Mouse (Mus musculus) T-helper 1 cell (primary cell): ENCODE data around the gene Ccdc50.

Experiments
- in situ Hi-C: fragments of 300-600 bp; cut with MboI, MseI; formaldehyde crosslinking; loops from one replicate; pipeline ENCODE4 v1.15.1; 2025; ENCODE audit warnings: high pct_unique_total_duplicates

The Ccdc50 gene

GRCm38 (mm10) chr16:27388761-27389451 is at the start of gene Ccdc50:
Gene Ccdc50, plus strand, starts transcription at chr16:27388869.
- in situ Hi-C loops: no loop called here

- in situ Hi-C loops: no loop called here
Measured at GRCm38 (mm10) chr16:27347521-27347920, 41.1 kb upstream of the Ccdc50 start.

GRCm38 (mm10) chr16:27348359-27348758 is 40.3 kb upstream of the Ccdc50 start:
- in situ Hi-C loops: no loop called here

DNA sequence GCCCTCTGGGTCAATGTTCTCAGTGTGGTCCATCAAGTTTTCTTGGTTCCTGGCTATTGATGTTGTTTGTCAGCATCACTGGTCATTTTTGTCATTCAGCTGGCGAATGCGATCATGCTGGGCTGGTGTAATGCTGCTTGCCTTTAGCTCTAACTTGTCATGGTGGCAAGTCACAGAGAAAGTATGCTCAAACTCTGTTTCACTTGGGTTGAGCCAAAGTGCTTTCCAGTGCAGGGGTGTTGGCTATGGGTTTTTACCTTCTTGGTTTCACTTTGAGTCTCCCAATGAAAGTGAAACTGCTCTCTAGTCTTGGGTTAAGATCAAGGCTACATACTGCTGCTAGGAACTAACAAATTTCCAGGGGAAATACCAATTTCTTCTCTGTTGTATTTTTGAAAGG is 39.4 kb upstream of the Ccdc50 start:
- in situ Hi-C loops: no loop called here

GRCm38 (mm10) chr16:27349878-27350532 is 38.7 kb upstream of the Ccdc50 start:
- in situ Hi-C loops: loop anchor here (5.0 kb wide), 1 partner anchor 52 kb away; no protein-coding TSS in a partner anchor

DNA sequence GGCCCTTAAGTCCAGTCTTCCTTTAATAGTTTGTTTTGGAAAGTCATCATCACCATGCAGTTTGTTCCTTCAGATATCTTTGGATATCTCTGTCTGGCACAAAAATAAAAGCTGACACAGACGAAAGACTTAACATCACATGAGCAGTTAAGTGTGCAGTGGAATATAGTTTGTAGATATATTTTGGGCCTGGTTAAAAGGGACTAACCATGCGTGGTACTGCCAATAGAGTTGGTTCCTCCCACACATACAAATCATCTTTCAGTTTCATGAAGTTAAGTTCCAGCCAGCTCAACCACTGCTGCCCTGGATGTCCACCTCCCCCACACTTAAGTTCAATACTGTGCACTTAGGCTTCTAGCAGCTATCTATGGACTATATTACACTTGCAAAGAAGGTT is 34.2 kb upstream of the Ccdc50 start:
- in situ Hi-C loops: loop anchor here (5.0 kb wide), 1 partner anchor 48 kb away; no protein-coding TSS in a partner anchor

DNA sequence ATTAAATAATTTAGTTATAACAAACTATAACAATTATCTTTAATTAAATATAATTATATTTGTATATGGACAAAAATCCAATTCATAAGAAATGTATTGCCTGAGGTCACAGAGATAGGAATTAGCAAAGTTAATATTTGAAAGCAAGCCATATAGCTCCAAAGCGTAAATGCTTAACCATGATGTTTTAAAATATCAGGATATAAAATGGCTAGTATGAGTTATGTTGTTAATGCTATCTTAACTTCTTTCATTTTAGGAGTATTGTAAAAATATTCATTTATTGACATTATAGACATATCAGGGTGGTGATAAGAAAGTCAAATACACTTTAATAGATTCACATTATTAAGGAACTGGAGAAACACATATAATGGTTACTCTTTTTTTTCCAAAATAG is 28.6 kb upstream of the Ccdc50 start:
- in situ Hi-C loops: no loop called here

DNA sequence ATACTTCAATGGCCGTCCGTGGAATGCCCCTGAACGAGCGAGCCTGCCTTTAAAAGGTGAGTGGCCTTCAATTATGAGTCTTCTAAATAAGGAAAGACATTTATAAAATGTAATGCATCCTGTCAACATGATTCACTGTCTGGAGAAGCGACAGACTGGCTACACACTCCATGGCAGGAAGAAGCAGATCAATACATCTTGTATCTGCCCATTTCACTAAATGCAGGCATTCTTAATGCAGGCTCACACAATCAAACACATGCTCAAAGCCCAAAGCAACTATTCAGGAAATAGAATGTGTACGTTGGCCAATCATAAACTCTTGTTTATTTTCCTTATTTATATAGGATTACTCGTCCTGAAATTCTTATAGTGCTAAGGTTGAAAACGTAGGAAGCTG is 18.5 kb upstream of the Ccdc50 start, which contains the start of gene Uts2b:
Gene Uts2b (minus strand): TSS at position 49 of the 400 bp plus-strand sequence.
- in situ Hi-C loops: no loop called here

DNA sequence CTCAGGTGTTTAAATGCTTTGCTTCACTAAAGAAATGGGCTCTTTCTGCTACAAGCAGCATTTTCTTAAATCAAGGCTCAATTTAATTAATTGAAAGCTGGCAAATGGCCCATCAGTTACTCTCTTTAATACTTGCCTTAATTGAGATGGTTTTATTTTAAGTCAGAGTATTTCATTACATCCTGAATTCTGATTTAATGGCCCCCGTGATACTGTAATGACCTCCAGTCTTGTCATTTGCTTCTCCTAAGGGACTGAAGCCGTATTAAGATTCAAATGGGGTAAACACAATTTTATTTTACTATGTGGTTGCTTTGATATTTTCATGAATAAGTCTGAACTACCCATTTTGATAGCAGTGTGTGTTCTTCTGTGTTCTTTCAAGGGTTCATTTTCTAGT is 18.0 kb upstream of the Ccdc50 start:
- in situ Hi-C loops: no loop called here

GRCm38 (mm10) chr16:27374139-27374538 is 14.5 kb upstream of the Ccdc50 start:
- in situ Hi-C loops: no loop called here

GRCm38 (mm10) chr16:27375318-27375717 is 13.4 kb upstream of the Ccdc50 start:
- in situ Hi-C loops: no loop called here

GRCm38 (mm10) chr16:27376556-27376955 is 12.1 kb upstream of the Ccdc50 start:
- in situ Hi-C loops: no loop called here

- in situ Hi-C loops: no loop called here
Measured at GRCm38 (mm10) chr16:27382217-27382616, 6.5 kb upstream of the Ccdc50 start.

- in situ Hi-C loops: no loop called here
Measured at GRCm38 (mm10) chr16:27384893-27385603, 3.6 kb upstream of the Ccdc50 start.

DNA sequence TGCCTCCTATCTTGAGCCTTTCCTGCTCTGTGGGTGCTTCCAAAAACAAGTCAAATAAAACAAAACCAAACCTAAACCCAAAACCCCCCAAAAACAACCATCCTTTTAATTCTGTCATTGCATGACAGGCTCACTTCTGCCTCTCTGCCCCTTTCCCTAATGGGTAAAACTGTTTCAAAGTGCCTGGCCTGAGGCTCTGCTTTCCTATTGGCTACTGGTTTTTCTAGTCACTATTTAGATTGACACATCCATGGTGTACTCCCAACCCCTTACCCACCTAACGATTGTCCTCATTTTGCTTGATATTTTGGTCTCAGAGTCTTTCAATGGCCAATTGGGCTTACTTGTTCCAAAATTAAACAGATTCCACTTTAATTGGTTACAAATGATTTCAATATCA is 3.0 kb upstream of the Ccdc50 start:
- in situ Hi-C loops: no loop called here

DNA sequence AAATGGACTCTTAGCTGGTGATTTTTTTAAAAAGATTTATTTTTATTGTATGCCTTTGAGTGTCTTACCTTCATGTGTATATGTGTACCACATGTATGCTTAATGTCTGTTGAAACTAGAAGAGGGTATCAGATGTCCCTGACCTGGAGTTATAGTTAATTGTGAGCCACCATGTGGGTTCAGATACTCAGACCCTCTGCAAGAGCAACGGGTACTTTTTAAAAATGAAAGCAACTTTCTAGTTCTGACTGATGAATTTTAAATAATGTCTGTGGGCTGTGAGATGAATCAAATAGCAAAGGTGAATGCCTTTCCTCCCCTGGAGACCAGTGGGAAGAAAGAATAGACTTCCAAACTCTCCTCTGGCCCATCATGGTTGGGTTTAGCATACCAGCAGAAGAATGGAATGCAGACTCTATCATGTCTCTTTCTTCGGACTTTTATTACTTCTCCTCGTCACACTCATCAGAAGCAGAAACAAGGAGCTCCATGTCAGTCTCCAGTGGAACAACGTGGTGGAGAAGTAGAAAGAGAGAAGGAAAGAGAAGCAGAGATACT is 1.7 kb upstream of the Ccdc50 start:
- in situ Hi-C loops: no loop called here

GRCm38 (mm10) chr16:27387634-27388611 is 746 bp upstream of the Ccdc50 start:
- in situ Hi-C loops: no loop called here

DNA sequence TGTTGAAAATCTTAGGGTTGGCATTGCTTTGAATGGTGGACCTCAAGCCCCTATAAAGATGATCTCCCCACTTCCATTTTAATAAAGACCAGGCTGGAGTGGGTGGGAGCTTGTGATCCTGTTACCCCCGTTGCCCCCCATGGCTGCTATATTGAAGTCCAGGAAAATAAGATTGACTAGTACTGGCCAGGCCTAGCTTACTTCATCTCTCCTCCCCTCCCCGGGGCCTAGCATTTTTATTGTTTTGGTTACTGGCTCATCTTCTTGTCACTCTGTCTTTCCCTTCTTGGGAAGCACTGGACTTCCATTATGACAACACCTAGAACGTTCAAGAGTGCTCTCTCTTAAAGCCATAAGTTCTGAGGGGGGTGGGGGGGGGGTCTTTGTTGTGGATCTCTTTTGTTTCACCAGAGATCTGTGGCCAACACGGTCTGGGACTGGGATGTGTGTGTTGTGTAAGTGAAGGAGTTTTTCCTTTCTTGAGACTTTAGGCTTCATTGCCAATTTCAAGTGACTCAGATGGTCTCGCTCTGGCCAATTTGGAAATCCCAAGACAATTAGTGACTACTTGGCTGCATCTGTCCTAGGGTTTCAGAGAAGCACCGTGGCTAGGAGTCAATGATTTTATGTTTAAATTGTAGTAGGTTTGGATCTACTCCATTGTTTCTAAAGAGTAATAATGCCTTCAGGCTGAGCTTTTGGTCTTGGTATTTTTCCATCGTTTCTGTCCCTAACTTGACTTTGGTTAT is 1.0 kb downstream of the Ccdc50 start:
- in situ Hi-C loops: no loop called here

DNA sequence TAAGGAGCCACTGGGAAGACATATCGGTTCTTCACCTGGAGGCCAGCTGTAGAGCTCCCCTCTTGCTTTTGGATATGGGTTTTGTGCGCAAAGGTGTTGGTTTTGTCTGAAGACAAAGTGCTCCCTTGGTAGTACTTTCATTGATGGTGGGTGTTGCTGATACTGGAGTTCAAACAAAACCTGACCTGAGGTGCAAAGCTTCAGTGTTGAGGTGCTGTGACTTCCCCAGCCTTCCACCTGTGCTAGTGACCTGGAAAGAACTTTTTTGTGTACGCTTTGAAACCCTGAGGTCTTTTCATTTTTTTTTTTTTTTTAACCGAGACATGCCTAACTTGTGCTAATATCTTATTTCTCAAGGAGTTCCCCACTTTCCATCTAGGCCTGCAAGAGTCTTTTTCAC is 1.6 kb downstream of the Ccdc50 start:
- in situ Hi-C loops: no loop called here

GRCm38 (mm10) chr16:27391845-27392244 is 3.2 kb downstream of the Ccdc50 start:
- in situ Hi-C loops: no loop called here
